Mouse (Mus musculus) liver, embryonic 16.5 days (tissue): ENCODE measurements around the gene Ankrd65. TPM values are rescaled to one million over a fixed set of nuclear protein-coding genes. Genes with fewer than 3 reads are reported as not detected.

ENCODE experiments used
- ATAC-seq: fragments of 200-750 bp; cut with Nextera tagmentation; 2 replicates; pipeline ENCODE4 v1.8.0; 2017; ENCODE audit warnings: low read depth, mild to moderate bottlenecking, moderate number of reproducible peaks, moderate library complexity
- H3K27ac ChIP-seq: fragments of 300-500 bp; sonication (generic); 2 replicates; pipeline ENCODE4 v1.5.1; 2014; ENCODE audit warnings: mild to moderate bottlenecking, low read length
- H3K27me3 ChIP-seq: fragments of 300-500 bp; sonication (generic); 2 replicates; pipeline ENCODE4 v1.6.1; 2014; ENCODE audit warnings: low read depth, low read length, mixed read lengths; ENCODE audit not compliant: control insufficient read depth, insufficient read depth
- H3K36me3 ChIP-seq: fragments of 300-500 bp; sonication (generic); 2 replicates; pipeline ENCODE4 v1.6.1; 2014; ENCODE audit warnings: mild to moderate bottlenecking; ENCODE audit not compliant: control insufficient read depth, insufficient read depth
- H3K4me1 ChIP-seq: fragments of 300-500 bp; sonication (generic); 2 replicates; pipeline ENCODE4 v1.6.1; 2014; ENCODE audit warnings: low read depth, low read length, mixed read lengths; ENCODE audit not compliant: control insufficient read depth
- H3K4me2 ChIP-seq: fragments of 300-500 bp; sonication (generic); 2 replicates; pipeline ENCODE4 v1.6.1; 2014; ENCODE audit warnings: low read depth, low read length, mixed read lengths
- H3K4me3 ChIP-seq: fragments of 300-500 bp; sonication (generic); 2 replicates; pipeline ENCODE4 v1.5.1; 2014; ENCODE audit warnings: low read depth, mild to moderate bottlenecking, low read length
- H3K9ac ChIP-seq: fragments of 300-500 bp; sonication (generic); 2 replicates; pipeline ENCODE4 v1.6.1; 2014; ENCODE audit warnings: low read depth, low read length
- H3K9me3 ChIP-seq: fragments of 300-500 bp; sonication (generic); replicated peaks from 2 replicates; pipeline ENCODE4 v1.6.1; 2016; ENCODE audit warnings: low read length; ENCODE audit not compliant: control insufficient read depth
- WGBS: fragments of 180-500 bp; shearing (Covaris S2); extraction: QIAGEN DNeasy Blood & Tissue Kit; methylation state at CpG from one replicate; pipeline ENCODE4 v1.1.7; 2014; ENCODE audit not compliant: insufficient replicate concordance; 5-methylcytosine and 5-hydroxymethylcytosine counted together
- polyA plus RNA-seq: library from polyadenylated mRNA; unstranded; fragments of >200 nt; fragmentation: Nextera tagmentation; extraction: Ambion mirVana; gene quantifications from 2 replicates; pipeline ENCODE4 v1.2.1, GENCODE M21; 2015

Gene Ankrd65
- polyA plus RNA-seq, 1 experiment from 2014 or later, result not detected

GRCm38 (mm10) chr4:155759862-155760612 lies 30.2 kb upstream of the Ankrd65 start:
- H3K27ac ChIP-seq, result peak overlapping the region; percentile 52; the same call in 1 of the 2 replicates
- peak overlapping the region; percentile 83 for H3K4me3 ChIP-seq
- H3K27me3 ChIP-seq, result no peaks in the 10 kb centered on the region
- peak overlapping the region; percentile 100 for H3K4me2 ChIP-seq
- peak overlapping the region; percentile 72 for H3K9ac ChIP-seq
- peaks cover 7% of the 10 kb centered on the region for H3K36me3 ChIP-seq
- H3K4me1 ChIP-seq, result peaks cover 22% of the 10 kb centered on the region
- ATAC-seq, result no peak
- WGBS, result 1% methylated on average over 10 of the region's 10 CpGs
- H3K9me3 ChIP-seq, result no peaks in the 10 kb centered on the region

- H3K9ac ChIP-seq, result peak within 1 kb of the TSS; percentile 82
- under 1% methylated on average over 68 of the region's 68 CpGs for WGBS
- H3K4me1 ChIP-seq, result peaks cover 22% of the 10 kb centered on the region
- no peaks in the 10 kb centered on the region for H3K9me3 ChIP-seq
- peak within 1 kb of the TSS; percentile 83 for H3K4me3 ChIP-seq
- H3K27ac ChIP-seq, result peak within 1 kb of the TSS; percentile 79
- peak; percentile 98 for ATAC-seq
- H3K27me3 ChIP-seq, result no peaks in the 10 kb centered on the region
- H3K36me3 ChIP-seq, result no peaks in the 10 kb centered on the region; the same call in 1 of the 2 replicates
- H3K4me2 ChIP-seq, result peak within 1 kb of the TSS; percentile 100
Measured at GRCm38 (mm10) chr4:155760613-155761355, 29.5 kb upstream of the Ankrd65 start, which contains the start of gene Atad3a. Gene Atad3a, minus strand, starts transcription at chr4:155761093.

- H3K27ac ChIP-seq, result peak overlapping the region; percentile 79
- peak overlapping the region; percentile 100 for H3K4me2 ChIP-seq
- peaks cover 22% of the 10 kb centered on the region for H3K4me1 ChIP-seq
- no peaks in the 10 kb centered on the region for H3K27me3 ChIP-seq
- peak overlapping the region; percentile 82 for H3K9ac ChIP-seq
- H3K36me3 ChIP-seq, result no peaks in the 10 kb centered on the region; the same call in 1 of the 2 replicates
- ATAC-seq, result no peak
- 1% methylated on average over 28 of the region's 28 CpGs for WGBS
- H3K9me3 ChIP-seq, result no peaks in the 10 kb centered on the region
- H3K4me3 ChIP-seq, result peak overlapping the region; percentile 83
Measured at GRCm38 (mm10) chr4:155761356-155762099, 28.7 kb upstream of the Ankrd65 start.

- H3K4me3 ChIP-seq, result no peak overlapping the region
- 51% methylated on average over 3 of the region's 3 CpGs for WGBS
- H3K36me3 ChIP-seq, result no peaks in the 10 kb centered on the region
- no peak overlapping the region for H3K9ac ChIP-seq
- no peak overlapping the region for H3K27ac ChIP-seq
- H3K27me3 ChIP-seq, result no peaks in the 10 kb centered on the region
- H3K4me1 ChIP-seq, result peaks cover 22% of the 10 kb centered on the region
- no peak for ATAC-seq
- no peaks in the 10 kb centered on the region for H3K9me3 ChIP-seq
- H3K4me2 ChIP-seq, result no peak overlapping the region
Measured at GRCm38 (mm10) chr4:155762357-155762756, 27.9 kb upstream of the Ankrd65 start.

GRCm38 (mm10) chr4:155769496-155769879 lies 20.8 kb upstream of the Ankrd65 start:
- H3K4me1 ChIP-seq, result peaks cover 15% of the 10 kb centered on the region
- no peak for ATAC-seq
- no peaks in the 10 kb centered on the region for H3K36me3 ChIP-seq
- 57% methylated on average over 5 of the region's 5 CpGs for WGBS
- H3K27ac ChIP-seq, result no peak overlapping the region; the same call in 1 of the 2 replicates
- H3K4me3 ChIP-seq, result peak overlapping the region; percentile 67
- peak overlapping the region; percentile 75 for H3K9ac ChIP-seq
- no peaks in the 10 kb centered on the region for H3K9me3 ChIP-seq
- H3K27me3 ChIP-seq, result peaks cover 28% of the 10 kb centered on the region
- peak overlapping the region; percentile 93 for H3K4me2 ChIP-seq

- peaks cover 33% of the 10 kb centered on the region for H3K27me3 ChIP-seq
- WGBS, result under 1% methylated on average over 39 of the region's 39 CpGs
- H3K4me1 ChIP-seq, result peaks cover 20% of the 10 kb centered on the region
- H3K4me3 ChIP-seq, result peak overlapping the region; percentile 67
- peak overlapping the region; percentile 93 for H3K4me2 ChIP-seq
- H3K9ac ChIP-seq, result peak overlapping the region; percentile 75
- no peaks in the 10 kb centered on the region for H3K9me3 ChIP-seq
- peak overlapping the region; percentile 40 for H3K27ac ChIP-seq
- no peaks in the 10 kb centered on the region for H3K36me3 ChIP-seq
- ATAC-seq, result peak; percentile 86
Measured at GRCm38 (mm10) chr4:155769880-155770512, 20.2 kb upstream of the Ankrd65 start.

- no peaks in the 10 kb centered on the region for H3K9me3 ChIP-seq
- peaks cover 39% of the 10 kb centered on the region for H3K27me3 ChIP-seq
- no peaks in the 10 kb centered on the region for H3K36me3 ChIP-seq
- no peak for ATAC-seq
- H3K4me1 ChIP-seq, result peaks cover 21% of the 10 kb centered on the region
- peak overlapping the region; percentile 67 for H3K4me3 ChIP-seq
- H3K27ac ChIP-seq, result no peak overlapping the region
- peak overlapping the region; percentile 75 for H3K9ac ChIP-seq
- peak overlapping the region; percentile 93 for H3K4me2 ChIP-seq
- 48% methylated on average over 24 of the region's 24 CpGs for WGBS
Measured at GRCm38 (mm10) chr4:155770626-155771025, 19.6 kb upstream of the Ankrd65 start.

GRCm38 (mm10) chr4:155771706-155772105 lies 18.5 kb upstream of the Ankrd65 start:
- Histone ChIP-seq H3K4me1 (peaks cover 21% of the 10 kb centered on the region), H3K27me3 (peaks cover 46% of the 10 kb centered on the region)
- ATAC-seq, result no peak

More at GRCm38 (mm10) chr4:155771706-155772105, 18.5 kb upstream of the Ankrd65 start:
- H3K9me3 ChIP-seq, result no peaks in the 10 kb centered on the region
- no peaks in the 10 kb centered on the region for H3K36me3 ChIP-seq
- no peak overlapping the region for H3K4me2 ChIP-seq
- H3K4me3 ChIP-seq, result no peak overlapping the region
- H3K9ac ChIP-seq, result no peak overlapping the region
- no peak overlapping the region for H3K27ac ChIP-seq
- 64% methylated on average over 2 of the region's 2 CpGs for WGBS
